Mouse (Mus musculus) cerebellum, postnatal 36 days (tissue): ENCODE data around the gene Fgf12.
A peak's percentile ranks its signal among the peaks of the same experiment; 100 is the strongest.

Experiments
- DNase-seq, 2 experiments: peaks; one replicate each; pipeline ENCODE4 v3.0.0; 2021 to 2022; ENCODE audit warnings: mixed read lengths in 2 of 2

The Fgf12 gene

DNA sequence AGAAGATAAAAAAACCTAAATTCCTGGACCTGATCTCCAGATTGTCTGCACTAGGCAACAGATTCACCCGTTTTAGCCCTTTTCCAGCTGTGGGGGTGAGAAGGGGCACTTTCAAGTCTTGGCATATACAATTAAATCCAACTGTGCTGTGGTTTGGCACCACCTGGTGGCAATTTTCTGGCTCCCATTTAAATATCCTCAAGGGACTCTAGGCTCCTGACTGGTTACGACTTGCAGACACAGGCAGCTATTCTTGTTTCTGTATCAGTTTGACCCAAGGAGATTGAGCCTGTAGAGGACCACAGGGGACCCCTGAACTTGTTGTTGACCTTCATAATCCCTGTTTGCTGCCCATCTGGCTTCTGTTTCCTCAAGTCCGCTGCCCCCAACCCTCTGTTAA is 141.9 kb downstream of the Fgf12 start:
- DNase-seq: peak in 1 of 2 experiments; percentile 14

DNA sequence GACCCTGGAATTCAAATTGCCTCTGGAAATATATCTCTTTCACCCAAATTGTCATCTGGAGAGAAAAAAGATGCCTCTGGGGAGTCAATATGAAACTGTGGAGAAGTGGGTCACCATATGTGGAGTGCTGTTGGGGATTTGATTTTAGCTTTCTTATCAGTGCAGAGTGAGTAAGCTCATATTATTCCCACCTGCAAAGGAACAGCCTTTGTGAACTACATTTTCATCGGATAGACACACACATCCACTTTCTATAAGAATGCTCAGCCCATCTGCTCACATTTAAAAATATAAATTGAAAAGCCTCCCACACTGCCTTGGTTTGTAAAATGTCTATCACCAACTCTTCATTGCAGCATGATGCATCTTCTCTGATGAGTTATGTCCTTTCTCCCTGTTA is 149.7 kb downstream of the Fgf12 start:
- no peak for DNase-seq

DNA sequence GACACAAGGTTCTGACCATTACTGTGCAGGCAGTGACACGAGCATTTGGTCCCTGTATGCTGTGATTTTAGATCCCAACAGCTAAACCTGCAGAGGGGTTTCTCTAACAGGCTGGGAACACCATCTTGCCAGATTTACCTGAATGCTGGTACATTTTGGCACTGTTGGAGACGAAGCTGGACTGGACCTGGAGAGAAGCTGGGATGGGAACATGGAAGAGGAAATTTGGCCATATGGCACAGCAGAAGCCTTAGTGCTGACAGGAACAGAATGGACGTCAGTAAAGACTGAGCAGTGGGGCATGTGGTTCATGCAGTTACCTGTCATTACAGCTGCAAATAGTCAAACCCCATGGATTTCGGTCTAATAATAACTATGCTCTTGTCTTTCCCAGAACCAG is 151.1 kb downstream of the Fgf12 start:
- peak; percentile 49 to 64 for DNase-seq

DNA sequence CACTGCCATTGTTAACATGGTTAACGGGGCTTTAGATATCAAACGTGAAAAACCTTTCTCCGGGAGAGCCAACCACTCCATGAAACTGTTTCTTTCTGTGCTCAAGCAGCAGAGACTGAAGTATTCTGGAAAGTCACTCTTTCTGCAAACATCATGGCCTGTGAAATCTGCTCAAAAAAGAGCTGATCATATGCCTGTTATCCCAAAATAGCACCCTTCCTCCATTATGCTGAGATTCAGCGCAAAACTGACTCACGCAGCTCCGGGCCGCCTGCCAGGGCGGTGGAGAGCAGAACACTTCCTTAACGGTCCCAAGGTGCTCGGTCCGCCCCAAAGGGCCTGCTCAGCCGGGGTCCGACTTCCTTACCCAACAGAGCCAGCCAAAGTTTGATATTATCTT is 156.8 kb downstream of the Fgf12 start:
- DNase-seq: peak; percentile 56 to 61

DNA sequence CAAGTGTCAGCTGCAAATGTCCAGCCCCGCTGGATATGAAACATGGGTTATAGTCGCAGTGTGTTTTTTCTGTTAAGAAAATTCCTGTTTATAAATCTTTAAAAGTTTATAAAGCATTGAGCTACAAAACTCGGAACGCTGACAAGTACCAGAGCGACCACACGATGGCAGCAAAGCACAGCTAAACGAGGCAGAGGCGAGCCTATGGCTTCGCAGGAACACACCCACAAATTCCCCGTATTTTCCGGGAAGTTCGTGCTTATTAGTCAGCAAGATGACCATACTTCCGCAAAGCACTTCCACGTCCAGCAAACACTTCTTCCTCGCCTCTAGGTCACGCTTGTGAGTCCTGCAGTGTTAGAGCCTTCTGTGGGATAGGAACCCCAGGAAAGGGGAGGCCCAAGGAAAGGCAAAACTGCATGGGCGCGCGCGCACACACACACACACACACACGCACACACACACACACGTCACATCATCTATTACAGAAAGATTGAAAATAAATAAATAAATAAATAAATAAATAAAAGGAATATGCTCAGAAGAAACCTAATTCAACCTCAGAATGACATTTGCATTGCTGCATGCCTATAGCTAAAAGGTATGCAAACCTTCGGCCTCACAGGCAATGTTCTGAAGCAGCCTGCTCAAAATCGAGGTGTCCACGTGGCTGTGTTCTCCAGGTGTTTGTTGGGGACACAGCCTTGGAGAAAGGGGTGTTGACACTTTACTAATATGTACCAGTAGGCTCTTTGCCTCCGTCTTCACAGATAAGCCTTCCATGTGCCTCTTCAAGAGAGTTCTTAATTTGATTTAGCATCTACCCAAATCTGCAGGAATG is 159.6 kb downstream of the Fgf12 start:
- peak; percentile 77 to 80 for DNase-seq

DNA sequence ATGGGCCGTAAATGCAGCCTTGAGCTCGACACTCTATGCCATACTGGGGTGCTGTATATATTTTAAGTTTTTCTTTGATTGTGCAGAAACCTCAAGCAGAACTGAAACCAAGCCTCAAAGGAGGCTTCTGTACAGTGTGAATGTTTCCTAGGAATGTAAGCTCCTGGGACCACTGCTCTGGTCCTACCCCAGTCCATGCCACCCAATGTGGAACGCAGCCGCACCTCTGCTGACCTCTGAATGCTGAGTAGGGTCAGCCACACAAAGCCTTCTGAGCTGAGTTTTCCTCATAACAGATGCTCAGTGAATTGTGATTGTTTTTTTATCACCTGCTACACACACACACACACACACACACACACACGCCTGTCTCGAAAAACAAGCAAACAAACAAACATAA is 160.4 kb downstream of the Fgf12 start:
- DNase-seq: no peak

DNA sequence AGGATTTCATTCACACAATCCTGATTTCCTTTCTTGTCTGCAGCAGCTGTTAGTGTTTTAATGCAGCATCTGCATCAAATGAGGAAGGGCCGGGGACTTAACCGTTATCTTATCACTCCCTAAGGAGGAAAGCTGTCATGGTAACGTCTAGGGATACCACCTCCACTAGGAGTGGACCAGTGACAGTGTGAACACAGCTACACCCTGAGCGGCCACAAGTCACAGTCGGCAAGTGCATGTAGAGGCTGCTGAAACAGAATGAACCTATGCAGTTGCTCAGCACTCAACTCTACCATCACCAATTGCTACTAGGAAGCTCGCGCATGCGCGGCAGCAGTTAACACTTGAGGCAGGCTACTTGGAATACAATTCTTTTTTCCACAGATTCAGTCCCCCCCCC is 161.3 kb downstream of the Fgf12 start:
- no peak for DNase-seq

DNA sequence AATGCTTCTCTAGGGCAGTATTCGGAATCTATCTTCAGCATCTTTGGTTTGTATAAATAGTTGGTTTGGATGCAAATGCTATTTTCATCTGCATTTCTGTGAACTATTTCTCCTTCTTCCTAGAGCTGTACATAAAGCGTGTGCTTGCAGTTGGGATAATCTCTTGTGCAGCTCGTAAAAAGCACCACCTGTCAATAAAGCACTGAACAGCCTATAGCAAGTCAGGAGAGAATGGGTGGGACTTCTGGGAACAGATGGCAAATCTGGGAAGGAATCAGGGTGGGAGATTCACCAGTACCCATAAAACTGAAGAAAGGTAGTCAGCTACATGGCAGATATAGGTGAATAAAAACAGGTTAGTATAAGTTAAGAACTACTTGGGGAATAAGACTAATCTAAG is 180.7 kb downstream of the Fgf12 start:
- no peak for DNase-seq

DNA sequence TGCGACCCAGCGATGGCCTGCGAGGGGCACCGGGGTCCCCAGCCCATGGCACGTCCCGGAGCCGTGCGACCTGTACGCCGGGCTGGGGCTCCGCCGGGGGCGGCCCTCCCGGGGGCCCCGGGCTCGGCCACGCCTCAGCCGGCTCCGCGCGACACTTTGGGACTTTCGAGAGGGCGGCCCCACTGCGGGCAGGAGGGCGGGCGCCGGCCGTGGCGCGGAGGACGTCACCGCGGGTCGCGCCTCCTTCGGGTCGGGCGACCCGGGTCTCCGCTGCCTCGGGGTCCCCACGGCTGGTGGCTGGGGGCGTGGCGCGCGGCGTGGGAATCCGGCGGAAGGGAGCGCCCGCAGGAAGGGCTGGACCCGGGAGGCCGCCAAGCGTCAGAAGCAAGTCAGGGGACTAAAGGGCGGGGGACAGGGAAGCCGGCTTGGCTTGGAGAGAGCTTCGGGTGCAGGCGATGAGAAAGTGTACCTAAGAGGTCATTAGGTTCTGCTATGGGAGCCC is 188.1 kb downstream of the Fgf12 start:
- peak in 1 of 2 experiments; percentile 4 for DNase-seq

DNA sequence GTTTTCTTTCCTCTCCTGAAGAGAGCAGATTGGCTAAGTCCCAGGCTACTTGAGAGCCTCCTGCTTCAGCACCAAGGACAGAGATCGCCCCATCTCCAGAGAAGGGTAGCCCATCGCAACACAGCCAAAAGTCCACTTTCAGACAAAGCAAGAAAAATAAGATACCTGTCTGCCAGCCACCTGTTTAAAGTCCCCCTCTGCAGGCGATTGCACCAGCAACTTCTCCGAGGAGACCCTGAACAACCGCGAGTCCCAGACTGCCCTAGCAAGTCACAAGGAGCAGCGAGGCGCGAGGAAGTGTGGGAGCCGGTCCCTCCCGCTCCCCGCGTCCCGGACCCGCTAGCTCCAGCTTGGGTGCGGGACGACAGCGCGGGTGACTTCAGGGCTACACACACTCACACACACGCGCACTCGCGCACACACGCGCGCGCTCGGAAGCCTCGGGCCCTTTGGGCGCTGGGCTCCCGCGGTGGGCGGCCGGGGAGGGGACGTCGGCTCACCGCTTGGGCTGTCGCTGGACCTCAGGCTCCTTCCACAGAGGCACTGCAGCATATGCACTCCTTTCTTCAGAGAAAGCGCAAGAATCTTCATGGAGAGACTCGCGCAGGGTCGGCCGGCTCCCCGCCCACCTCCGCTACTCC is 188.7 kb downstream of the Fgf12 start:
- peak in 1 of 2 experiments; percentile 9 for DNase-seq

DNA sequence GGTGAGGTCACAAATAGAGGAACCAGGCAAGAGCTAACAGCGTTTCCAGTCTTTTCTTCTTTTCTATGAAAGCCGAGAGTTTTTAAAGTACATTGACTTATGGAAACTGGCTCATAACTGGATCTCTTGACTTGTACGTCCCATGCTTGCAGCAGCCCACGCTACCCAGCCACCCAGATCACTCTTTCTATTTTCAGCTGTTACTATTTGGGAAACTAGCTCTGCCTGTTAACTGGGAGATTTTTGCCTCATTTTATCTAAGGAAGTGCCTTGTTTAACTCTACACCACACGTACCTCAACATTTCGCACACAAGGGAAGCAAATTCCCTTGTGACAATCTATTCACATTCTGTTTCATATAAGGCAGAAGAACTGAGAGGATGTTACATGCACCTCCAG is 190.0 kb downstream of the Fgf12 start:
- DNase-seq: no peak

DNA sequence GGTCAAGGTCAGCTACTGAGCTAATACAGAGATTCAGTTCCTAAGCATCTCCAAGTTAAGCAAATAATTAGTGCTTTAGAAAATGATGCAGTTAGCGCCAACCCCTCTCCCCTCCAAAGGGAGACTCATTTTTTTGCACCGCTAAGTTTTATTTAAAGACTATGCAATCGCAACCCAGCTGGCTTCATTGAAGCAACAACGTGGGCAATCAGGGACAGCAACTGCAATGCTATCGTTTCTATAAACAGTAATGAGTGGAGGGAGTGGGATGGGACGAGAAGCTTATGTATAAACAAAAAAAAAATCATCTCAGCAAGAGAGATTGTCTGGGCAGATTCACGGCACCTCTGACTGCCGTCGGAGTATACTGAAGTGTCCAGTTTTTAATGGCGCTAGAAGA is 197.6 kb downstream of the Fgf12 start:
- no peak for DNase-seq

DNA sequence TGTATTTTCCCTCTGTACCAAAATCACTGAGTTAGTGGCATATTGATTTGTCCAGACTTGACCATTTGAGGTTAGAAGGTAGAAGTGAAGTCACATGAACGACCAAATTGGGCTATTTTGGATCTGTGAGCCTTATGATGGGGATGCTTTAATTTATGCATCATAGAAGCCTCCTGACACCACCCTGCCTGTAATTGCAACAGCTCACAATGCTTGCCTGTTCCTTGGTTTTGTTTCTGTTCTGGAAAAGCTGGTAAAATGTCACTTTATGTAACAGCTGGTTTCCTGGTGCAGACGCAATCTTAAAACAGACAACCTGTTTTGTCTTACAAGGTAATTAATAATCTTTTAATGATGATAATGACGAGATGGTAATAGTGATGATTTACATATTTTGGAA is 213.4 kb downstream of the Fgf12 start:
- DNase-seq: no peak

DNA sequence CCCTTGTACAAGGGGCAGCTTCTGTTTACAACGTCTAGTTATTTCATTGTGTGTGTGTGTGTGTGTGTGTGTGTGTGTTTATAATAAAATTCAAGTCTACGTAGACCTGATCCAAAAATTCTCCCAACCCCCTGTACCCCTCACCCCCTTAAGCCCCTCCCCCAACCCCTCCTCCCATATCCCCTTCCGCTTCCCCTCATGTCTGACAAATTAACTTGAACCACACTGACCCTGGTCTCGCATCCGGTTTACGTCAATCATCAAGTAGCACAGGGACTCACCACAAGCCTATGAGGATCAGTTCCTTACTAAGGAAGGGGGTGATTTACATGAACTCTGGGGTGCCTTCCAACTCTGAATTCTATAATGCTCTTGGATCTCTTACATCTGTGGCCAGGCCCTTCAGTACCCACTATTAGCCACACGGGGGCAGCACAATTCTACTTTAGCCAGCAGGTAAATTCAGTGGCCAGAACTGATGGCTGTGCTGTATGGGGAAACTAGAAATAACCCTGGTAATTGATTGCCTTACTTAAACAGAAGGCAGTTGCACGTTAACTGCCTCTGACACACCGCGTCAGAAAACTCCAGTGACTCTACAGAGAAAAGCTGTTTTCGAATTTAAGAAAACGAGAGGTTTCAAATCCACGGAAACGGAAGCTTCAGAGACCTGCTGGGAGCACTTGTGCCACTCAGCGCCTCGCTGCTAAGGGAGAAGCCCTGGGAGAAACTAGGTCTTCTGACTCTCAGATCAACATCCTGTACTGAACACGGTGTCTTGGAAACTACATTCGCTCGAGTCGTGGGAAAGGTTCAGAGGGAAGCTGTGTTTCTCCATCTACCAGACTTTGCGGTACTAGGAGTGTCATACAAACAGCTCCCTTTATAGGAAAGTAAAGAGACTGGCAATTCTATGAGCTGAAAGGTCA is 235.0 kb downstream of the Fgf12 start:
- DNase-seq: peak; percentile 82 to 91

DNA sequence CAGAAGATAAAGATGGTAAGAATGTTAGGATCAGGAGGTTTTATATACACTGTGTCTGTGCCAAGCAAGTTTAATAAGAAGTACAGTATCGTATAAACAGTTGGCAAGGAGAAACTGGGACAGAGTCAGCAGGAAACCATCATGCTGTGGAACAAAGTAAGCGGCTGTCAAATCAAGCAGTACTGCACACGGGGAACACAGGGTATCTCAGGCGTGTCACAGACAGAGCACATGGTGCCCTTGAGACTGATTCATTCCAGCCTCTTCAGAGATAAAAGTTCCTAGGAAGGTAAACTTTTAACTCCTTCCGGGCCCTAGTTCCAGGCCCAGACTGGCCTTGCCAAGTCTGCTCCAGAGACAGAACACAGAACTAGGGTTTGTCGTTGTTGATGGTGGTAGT is 240.4 kb downstream of the Fgf12 start:
- no peak for DNase-seq

DNA sequence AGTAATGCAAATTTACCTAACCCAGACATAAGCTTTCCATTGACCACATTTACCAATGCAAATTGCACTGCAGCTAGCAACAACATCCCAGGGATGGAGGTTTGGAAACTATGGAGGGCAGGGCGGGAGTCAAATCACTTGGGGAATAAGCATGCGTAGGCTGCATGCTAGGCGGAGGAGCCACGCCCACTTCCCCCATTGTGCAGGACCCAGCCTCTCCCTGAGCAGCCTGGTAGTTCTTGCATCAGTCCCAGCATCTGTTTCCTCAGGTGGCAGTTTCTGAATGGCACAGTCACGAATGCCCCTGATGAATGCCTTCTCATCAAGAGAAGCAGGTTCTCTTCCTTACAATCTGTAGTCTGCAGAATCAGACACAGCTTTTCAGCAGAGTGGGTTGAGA is 241.5 kb downstream of the Fgf12 start:
- DNase-seq: no peak

DNA sequence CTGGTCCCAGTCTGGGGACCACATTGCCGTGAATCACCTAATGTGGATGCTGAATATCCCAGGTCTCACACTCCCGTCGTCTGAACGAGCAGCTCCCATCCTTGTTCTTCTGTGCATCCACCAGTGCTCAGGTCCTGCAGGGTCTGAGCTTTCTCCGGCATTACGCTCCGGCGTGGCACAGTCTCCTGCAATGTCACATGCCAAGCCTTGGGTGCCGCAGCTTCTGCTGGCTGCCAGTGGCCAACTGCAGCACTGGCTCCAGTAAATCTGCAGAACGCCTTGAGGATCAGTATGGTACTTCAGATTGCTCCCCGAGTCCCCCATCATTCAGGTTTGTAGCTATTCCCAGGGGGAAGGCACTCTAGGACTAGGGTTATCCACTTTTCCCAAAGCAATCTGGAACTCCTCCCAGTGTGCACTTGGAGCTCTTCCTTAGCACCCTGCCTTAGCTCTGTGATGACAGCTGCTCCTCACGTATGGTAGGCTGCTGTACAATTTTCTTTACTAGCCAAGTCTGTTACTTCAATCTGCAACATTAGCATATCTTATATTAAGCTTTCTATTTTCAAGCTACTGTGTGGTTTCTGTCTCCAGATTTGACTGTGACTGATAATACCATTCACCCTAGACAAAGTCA is 254.8 kb downstream of the Fgf12 start:
- peak in 1 of 2 experiments; percentile 29 for DNase-seq

DNA sequence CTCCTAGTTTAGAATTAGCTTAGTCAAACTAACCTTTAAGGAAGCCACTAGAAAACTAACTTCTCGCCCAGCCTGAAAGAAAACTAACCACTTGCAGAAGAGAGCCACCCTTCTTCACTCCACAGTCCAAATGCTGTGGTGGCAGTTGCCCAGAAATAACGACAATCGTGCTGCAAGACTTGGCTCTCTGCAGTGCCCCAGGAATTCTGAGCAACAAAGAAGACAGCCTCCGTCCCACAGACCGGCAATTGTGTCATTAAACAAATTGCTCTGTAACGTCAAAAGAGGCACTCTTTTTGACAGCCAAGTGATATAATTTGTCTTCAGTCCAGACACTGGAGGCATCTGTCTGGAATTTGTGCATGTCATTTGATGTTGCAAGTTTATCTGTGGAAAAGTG is 261.2 kb downstream of the Fgf12 start:
- DNase-seq: peak in 1 of 2 experiments; percentile 33

DNA sequence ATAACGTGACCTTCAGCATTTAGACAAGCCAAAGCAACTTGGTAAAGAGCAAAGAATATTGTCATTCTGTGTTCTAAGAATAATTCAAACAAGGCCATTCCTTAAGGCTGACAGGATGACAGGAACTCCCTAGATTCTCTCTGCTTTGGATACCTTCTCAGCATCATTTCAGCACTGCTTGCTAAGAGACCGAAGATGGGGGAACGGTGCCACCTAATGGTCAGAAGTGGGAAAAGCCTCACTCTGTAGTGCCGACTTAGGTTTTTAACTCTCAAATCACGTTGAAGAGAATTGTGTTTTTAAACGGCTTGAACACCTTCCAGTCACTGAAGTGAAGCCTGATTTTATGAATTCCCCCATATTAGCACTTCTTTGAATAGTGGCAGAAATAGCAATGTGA is 262.4 kb downstream of the Fgf12 start:
- DNase-seq: peak; percentile 84 to 90

DNA sequence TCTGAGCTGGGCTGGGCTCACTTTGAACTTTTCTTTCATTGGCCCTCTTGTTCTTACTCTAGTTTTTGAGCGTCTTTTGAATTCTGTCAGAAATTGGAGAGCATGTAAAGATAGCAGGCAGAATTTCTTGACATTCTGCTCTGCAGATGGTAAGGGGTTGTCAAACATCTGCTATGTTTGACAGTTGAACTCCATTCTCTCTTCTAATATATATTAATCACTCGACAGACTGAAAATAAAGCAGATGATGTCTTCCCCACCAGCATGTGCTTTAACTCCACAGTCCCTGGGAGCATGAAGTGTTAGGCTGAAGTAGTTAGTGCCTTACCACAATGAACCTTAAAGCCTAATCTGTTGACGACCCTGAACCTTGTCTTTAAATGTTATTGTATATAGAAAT is 267.9 kb downstream of the Fgf12 start:
- DNase-seq: no peak

DNA sequence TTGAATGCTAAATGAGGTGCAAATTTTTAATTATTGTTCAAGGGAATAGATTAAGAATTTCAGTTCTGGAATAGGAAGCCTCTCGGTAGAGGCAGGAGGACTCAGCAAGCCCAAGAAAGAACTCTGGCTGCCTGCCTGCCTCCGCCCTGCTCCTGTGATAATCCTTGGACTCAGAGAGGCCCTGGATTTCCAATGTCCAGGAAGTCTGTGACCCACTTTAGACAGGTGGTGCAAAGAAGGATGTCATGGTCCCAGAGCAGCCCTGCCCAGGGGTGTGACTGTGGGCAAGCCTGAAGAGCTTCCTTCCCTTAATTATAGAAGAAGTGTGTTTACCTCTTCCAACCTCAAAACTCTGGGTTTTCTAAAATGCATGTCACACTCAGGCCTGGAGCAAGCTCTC is 273.8 kb downstream of the Fgf12 start:
- DNase-seq: peak; percentile 80 to 84

DNA sequence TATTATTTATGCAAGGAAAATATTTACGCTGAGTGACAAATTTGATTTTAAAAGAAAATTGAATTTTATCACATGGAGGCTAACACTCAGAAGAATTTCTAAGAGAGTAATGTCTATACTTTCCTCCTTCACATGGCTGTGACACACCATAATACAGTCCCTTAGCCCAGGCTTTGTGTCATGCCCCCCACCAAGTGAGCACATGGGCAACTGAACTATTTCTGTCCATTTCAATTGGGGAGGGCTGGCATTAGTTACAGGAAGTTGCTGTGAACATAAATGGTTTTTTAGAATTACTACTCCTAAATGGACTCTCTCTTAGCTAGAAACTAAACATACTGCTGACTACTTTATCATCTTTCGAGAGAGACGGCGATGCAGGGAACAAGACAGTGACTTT is 276.2 kb downstream of the Fgf12 start:
- peak; percentile 48 for DNase-seq

DNA sequence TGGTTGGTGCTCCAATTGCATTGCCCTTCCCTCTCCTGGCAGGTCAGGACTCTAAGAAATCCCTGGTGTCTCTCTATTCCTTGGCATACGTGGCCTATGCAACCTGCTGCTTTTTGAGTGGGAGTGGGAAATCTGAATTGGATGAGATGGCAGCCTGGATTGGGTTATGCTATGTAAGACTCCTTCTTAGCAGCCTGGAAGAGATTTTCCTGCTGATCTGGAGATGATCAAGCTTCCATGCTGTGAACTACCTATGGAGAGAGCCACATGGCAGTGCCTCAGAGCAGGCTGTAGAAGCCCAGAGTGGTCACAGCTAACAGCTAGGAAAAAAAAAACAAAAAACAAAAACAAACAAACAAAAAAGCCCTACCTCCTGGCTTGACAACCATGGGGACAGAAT is 277.3 kb downstream of the Fgf12 start:
- DNase-seq: peak; percentile 50 to 71
